Mouse (Mus musculus) kidney, adult 9 months (tissue): ENCODE data around the gene Mafb.

Experiments
- DNase-seq: peaks from one replicate; pipeline ENCODE4 v3.0.0; 2022

Gene Mafb

DNA sequence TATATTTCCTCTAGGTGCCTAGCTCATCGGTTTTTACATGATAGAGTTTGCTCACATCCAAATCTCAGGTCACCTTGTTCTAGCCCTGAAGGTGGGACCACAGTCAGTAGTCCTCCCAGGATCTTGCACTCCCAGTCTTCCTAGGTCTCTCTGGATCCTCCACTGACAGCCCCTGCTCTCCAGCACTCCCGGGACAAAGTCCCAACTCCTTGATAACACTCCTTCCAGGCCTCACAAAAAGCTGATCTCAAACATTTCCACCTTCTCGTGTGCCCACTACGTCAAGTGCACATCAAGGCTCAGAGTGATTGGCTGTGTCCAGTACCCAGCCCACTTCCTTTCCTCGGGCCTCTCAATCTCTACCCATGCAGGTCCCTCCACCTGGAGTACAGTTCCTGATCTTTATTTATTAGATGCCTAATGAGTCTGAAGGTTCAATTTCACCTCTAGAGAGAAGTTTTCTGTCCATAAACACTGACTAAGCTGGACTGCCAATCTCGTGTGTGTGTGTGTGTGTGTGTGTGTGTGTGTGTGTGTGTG, 41.7 kb downstream of the Mafb start:
- no peak for DNase-seq

DNA sequence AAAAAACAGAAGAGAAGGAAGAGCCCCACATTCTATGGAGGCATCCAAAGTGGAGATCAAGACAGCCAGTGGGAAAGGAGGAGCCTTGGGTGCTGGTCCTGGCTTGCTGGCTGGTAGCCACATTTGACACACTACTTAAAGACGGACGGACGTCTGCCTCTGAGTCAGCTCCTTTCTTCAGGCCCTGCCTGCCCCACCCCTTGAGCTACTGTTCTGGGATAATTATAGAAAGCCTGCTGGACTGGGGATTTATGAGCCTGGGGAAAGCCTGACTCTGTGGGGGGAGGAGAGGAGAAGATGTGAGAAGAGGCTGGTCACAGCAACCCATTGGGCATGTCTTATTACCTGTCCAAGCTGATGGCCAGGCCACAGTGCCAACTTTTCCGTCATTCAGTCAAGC, 45.0 kb downstream of the Mafb start:
- DNase-seq, result no peak

DNA sequence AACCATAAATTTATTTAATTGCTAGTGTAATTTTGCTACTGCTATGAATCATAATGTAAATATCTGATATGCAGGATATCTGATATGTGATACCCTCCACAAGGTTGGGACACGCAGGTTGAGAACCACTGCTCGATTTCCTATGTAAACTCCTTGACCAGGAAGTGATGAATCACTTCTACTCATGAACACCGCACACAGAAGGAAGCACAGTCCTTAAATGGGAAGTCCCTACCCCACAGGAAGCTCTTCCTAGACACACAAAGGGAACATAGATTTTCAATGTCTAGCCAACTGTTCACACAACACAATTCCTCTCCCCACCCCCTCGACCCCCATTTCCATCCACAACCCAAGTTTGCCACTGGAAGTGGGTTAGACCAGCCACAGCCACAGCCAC, 48.6 kb downstream of the Mafb start:
- DNase-seq, result no peak
